Mouse (Mus musculus): ENCODE data around the gene Hand2.

Gene Hand2

DNA sequence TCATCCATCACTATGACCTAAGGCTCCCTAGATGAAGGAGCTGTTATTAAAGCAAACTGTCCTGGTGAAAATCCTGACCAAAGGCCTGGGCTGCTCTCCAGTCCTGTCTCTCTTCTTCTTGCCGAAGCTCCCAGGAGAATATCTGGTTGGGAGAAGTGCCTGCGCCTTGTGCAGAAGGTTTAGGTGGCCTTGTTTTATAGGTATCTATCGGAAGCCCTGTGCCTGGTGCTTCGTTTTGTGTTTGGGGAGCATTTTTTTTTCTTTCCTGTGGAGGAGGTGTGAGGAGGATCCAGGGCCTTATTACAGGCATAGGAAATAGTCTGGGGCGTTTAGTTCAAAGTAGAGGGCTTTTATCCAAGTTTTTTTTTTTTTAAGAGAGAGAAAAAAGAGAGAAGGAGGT lies 3.9 kb downstream of the Hand2 start:
- no peak for DNase-seq (ENCODE audit: low read depth)

DNA sequence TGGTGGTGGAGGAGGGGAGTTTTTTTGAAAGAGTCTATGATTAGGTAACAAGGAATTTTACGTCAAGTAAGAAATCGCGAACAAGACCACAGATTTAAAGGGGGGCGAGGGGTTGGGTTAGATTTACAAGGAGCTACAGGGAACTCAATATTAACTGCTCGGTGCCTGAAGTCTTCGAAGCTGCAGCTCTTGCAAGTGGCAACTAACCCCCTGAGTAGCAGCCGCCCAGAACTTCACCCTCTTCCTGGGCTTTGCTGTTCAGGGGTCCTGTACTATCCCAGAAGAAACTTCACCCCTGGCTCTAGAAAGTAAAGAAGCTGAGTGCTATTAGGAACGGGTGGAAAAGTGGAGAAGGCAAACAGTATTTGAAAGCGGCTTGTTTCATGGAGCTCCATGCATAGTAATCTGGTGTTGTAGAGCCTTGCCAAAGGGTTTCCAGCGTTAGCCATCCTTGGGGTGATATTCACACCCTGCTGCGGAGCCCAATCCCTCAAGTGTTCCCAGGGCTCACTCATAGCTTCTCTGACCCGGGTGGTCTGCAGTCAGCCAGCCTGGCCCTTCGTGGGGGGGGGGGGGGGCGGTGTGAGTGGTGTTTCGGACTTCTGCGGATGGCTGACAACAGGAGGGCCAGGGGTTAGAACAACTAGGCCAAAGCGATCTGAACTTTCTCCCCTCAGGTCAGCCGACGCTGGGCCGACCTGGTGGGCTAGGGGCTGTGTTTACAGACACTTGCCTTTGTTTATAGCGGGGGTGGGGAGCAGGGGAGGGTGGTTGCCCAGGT lies 4.5 kb downstream of the Hand2 start:
- no peak for DNase-seq (ENCODE audit: low read depth)

DNA sequence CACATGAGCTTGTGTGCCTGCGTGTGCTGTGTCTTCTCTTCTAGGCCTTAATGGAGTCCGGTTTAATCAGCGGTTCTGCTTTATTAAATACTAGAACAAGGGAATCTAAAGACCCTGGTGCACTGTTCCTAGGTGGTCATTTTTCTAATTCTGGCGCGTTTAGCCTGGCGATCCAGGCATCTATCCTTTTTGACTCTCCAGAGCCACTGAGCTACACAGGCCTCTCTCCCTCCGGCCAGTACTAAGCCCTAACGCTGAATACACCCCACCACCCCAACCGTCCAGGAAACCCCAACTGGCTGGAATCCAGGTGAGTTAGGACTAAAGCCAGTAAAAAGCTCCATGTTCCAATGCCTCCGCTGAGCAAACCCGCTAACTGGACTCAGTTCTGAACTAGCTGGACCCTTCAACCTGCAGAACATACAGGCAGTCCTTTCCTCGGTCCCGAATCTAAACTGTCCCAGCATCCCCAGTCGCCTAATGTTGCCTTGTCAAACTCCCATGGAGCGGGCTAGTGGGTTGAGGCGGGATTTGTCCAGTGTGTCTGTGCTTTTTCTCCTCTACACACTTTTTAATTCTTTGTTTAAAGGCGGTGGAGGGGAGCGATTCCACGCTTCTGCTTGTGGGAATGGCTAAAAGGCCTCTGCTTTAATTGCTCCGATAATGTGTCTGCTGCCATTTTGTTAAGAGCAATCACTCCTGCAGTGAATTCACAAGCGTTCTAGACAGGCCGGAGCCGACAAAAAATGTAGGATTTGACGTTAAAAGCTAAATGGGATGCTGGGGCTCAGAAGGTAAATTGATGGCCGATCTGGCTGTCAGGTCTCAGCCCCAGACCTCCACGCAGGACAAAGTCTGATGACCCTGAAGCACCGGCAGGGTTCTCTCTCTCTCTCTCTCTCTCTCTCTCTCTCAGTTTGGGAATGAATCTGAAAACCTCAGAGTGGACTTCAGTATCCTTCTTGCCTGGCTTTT lies 5.6 kb downstream of the Hand2 start:
- DNase-seq (ENCODE audit: low read depth), result no peak

DNA sequence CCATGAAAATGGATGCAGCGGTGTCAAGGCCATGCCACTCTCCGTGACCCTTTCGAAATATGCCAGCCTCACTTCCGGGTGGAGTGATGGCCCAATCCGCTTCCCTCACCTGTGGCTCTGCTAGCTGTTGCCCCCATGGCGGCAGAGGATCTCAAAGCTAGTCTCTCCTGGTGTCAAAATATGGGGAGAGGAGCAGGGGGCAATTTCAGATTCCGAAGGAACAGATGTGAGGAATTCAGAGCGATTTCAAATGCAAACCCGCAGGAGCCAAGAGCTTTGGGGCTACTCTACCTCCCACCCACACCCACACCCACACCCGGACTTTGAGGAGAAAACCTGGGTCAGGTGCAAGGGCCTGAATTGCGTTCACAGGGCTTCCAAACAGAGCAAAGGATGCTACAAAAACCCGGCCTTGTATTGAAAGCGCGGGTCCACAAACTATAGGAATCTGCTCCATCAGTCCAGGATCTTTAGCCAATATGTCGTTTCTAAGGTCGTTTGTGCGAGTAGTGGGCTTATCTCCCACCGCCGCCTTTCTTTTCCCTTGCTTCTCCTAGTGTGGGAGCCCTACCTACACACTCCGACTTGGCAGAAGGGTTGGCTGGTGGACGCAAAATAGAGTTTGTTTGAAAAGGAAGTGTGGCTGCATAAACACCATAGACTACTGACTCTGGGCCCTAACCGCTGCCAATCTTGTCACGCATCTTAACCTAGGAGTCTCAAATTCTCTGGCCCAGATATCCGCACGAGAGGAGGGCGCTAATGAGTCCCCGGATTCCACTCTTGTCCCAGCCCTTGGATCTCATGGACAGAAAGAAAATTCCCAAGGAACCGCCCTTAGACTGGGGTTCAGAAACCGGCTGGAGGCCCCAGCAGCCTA lies 6.7 kb downstream of the Hand2 start:
- no peak for DNase-seq (ENCODE audit: low read depth)

DNA sequence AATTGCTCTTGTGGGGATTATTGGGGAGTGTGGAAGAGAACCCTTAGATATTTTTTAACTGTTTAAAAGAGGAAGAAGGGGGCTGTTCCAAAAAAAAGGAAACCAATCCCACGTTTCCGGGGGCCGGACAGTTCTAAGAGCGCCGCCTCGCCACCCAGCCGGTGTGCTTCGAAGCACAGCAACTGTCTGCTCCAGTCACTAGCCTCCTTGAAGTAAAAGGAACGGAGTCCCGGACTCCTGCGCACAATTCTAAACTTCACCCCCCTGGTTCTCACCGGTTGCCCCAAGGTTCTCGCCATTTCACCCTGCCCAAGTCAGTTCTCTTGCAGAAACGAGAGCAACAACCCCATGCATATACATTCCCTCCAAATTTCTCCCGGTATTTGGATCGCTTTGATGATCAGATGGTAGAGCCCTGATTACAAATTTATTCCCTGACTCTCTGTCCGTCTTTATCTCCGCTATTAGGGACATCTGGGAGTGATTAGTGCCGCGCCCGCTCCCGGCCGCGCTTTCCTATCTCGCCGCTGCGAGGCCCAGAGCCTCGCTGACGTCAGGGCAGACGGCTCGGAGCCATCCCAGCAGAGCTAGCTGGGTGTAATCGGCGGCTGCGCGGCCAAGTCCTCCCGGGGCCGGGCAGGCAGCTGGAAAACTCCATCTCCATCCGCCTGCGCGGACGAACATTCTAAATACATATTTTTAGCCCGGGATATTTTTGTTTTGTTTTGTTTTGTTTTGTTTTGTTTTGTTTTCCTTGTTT lies 7.6 kb downstream of the Hand2 start:
- DNase-seq (ENCODE audit: low read depth), result no peak

DNA sequence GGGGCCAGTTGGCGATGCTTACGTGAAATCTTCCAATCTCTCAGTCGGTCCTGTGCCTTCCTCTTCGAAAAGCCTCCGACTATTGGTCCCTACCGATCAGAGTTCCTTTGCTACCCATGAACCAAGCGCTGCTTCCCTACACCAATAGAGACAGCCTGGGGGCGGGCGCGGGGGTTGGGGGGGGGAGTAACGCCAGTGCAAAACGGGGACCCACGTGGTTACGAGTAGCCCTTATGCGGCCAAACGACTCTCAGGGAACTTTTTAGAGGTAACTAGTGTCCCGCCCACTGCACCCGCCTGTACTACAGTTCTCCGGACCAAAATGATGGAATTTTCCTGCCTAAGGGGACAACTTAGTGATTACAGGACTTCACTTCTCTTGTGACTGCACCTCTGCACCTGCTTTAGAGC lies 8.2 kb downstream of the Hand2 start:
- no peak for DNase-seq (ENCODE audit: low read depth)

DNA sequence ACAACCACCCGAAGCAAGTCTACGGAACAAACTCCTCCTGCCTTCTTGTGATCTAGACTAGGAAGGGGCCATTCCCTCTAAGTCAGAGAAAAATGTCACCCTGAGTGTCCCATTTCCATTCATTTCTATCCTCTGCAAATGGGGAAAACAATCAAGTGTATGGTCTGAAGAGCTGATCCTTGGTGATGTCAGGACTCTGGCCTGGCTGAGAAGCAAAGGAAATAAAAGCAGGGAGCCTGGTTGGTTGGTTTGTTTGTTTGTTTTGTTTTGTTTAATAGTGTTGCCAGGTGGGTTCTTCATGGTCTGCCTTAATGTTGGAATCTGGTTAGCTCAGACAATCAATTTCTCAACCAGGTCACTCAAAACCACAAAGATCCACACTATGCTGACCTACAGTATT lies 9.3 kb downstream of the Hand2 start:
- no peak for DNase-seq (ENCODE audit: low read depth)

DNA sequence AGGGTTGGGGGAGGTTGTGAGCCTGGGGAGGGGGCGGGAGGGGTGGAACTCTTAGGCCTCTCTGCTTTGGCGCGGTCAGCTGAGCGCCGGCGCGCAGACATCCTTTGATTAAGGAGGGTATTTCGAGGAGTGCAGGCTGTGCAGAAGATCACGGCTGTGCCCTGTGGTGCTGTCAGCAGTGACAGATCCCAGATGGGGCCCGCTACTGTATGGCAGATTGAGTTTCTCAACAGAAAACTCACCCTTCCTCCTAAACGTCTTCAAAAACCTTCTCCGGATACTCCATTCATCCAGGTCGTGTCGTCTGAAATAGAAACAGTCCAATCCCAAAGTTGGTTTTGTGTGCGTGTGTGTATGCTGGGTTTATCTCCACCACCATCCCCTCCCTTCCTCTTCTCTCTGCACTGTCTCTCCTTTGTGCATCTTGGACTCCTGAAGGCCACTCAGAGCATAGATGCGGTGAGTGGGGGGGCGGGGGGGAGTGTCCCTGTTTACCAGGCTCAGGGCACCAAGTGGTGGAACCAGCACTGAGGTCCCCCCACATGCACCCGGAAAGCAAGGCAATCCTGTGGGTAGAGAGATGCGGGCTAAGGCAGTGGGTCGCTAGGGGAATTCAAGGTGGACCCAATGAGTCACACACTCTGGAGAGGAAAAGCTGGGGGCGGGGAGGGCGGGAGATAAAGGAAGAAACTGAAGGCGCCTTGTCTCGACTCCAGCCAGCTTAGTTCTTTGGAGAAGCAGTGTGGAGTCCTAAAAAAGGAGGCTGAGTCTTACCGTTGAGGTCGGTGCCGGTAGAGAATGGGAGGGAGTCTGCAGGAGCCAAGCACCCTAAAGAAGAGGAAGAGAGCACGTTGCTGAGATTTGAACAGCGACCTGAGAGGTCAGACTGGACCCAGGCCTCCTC lies 11.2 kb downstream of the Hand2 start:
- no peak for DNase-seq (ENCODE audit: low read depth)

DNA sequence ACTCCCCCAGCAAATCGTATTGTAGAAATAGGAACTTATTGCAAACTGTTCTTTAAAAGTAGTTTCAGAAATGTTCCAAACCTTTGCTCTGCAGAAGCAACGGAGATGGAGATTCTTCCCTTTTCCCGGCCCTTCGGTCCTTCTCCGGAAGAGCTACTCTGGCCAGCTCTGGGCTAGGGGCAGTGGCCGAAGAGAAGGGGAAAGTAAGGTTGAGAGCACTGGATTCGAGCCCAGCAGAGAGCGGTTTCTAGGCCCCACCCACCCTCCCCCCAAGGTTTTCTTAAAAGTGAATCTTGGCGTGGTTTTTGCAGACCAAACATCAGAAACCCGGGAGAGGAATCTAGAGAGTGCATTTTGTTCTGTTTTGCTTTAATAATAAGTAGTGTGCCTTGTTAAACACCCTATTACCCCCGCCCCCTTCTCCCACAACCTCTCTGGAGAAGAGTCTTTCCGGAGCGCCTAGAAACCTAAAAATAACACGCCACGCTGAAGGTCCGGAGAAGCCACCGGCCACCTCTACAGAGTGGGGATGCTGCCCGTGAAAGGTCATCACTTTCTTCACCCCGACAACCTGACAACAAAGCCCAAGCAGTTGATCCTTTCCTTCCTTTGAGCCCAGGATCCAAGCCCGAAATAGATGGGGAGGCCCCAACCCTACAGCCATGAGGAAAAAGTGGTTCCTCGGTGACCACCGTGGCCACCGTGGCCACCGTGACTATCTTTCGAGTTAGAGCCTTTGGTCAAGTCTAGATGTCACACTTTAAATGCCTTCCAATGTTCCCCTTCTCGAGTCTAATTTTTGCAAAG lies 12.1 kb downstream of the Hand2 start:
- no peak for DNase-seq (ENCODE audit: low read depth)

DNA sequence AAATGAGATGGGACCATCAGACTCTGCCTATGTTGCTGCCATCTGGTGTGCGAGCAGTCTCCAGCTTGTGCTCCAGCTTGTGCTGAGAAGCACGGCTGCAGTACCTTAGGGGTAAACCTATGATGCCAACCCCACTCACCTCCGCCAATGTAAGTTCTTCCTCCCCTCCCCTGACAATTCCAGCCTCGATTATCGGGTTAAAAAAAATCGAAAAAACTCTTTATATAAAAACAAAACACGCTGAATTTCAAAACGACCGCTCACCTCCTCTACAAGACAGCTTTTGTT lies 12.6 kb downstream of the Hand2 start:
- DNase-seq (ENCODE audit: low read depth), result no peak

DNA sequence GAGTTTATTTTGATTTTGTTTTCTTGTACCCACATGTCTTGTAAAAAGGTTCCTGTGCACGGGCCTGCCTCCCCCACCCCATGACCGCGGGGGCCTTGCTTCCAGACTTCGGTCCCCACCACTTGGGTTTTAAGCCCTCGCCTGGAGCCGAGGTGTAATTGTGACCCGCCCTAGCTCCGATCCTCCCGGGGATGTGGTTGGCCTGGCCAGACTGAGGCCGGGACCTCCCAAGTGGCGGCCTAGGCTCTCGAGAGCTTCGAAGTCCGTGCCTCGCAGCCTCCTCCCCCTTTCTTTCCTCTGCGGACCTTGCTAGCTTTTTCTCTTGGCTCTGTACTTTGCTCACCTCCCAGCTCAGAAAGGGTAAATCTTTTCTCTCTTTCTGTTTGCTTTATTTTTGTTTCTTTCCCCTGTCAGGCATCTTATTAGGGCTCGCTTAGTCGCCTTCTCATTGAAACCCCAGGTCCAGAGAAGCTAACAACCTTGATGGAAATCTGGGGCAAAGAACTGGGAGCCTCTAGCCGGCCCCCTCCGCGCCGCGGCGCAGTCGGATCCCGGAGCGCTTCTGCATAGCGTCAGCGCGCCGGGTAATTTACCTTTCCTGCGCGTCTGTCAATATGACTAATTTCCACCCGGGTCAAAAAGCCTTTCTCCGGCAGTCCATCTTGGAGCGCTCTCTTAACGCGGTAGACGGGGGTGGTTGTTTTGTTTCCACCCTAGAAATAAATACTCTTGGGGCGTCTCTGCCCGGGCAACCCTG lies 13.2 kb downstream of the Hand2 start:
- DNase-seq (ENCODE audit: low read depth), result no peak

DNA sequence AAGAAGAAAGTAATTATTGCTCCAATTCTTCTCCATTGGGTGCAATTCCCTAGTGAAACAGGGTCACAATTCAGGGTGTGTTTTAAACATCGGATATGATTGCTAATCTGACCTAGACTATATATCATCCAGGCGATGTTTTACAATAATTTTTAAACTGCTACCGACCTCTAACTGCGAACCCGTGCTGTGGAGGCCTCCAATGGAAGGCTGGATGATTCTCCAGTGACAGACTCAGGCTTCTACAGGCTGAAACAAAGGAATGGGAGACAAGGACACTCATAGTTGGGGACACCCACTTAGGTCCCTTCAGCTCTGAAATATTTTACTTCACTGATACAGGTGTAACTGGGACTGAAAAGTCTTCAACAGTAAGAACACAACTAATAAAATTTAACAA lies 13.9 kb downstream of the Hand2 start:
- DNase-seq (ENCODE audit: low read depth), result no peak

DNA sequence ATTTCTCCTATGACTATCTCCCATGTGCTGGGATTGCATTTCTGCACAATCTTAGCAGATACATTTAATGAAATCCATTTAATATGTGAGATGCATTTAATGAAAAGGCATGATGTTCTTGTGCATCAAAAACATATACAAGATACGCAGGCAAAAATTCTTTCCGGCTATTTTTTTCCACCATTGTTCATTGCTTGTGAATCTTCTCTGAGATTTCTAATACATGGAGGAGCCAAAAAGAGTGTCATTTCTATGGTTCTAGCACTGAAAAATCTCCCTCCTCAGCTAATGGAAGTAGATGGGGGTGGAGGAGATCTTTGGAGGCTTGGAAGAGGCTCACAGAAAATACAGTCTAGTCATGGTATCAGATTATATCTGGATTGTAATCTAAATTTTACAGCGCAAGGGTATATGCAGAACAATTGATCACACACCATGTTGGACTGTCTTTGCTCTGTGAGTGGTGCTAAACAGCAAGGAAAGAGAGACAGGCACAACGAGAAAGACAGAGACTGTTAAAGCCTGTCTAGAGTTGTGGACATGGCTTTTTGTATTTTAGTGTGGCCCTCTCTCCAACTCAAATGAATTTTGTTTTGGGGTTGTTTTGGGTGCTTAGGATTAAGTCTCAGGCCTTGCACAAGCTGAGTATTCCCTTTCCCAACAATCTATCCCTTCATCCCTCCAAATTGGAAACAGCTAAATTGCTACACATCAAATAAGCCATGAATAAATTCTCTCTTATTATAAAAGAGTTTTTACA lies 16.7 kb downstream of the Hand2 start:
- DNase-seq (ENCODE audit: low read depth), result no peak

DNA sequence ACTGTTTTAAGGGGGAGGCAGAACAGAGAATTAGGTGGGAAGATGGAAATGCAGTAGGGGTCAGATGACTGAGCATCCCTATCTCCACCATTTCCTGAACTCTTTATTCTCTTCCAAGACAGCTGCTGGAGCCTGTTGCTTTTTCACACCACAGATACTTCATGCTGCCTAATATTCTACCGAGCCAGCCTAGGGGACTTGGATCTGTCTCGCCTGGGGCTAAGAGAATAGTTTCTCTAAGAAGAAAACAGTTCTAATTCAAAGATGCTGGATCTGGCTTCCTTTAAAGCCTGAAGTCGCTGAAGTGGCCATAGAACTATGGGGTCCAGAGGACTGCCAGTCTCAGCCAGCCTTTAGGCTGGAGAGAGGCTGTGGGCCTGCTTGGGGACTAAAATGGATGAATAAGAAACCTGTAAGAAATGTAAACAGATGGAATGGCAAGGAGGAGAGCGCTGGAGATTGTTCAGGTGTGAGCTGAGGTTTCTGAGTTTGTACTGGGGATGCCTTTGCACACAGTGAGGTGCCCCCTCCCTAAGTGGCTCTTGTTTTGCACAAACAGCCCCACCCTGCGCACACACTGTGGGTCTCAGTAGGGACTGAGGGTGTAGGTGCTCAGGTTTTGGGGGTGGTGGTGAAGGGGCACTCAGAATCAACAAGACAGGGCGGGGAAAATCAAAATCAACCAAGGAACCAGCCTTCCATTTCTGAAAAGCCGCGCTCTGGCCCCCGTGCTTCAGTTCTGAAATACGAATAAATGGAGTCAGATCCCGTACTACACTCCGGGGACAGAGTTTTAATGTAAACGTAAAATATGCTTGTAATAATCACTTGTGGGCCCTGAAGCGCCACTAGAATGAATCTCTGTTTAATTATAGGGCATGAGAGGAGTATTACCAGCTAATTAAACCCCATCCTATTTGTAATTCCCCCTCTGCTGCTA lies 19.2 kb downstream of the Hand2 start:
- DNase-seq (ENCODE audit: low read depth), result no peak

DNA sequence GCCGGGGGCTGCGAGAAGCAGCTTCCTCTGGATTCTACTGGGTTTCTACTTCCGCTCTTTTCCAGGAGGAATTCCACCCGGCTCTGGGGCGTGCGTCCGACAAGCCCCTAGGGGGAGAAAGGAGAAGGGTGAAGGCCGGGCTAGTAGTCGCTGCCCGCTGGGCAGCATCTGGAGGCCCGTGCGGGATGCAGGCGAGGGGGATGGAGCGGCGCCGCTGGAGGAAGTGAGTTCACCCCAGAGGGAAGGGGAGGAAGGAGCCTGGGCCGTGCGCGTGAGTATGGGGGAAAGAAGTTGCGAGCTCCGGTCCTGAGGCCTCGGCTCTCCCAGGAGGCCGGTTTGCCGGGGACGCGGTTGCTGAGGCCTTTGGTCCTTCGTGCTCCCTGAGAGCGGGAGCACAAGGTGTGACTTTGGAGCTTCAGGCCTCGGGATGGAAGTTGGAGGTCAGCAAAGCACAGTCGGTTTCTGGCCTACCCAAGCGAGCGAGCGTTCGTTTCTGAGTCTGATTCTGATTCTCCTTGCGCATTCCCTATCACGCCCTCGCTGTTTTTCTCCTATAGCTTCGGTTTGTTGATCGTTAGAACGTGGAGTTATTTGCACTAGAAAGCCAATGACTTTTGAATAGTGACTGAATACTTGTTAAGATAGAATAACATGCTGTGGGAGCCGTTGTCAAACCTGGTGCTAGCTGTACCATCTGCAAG lies 20.2 kb downstream of the Hand2 start:
- DNase-seq (ENCODE audit: low read depth), result no peak

DNA sequence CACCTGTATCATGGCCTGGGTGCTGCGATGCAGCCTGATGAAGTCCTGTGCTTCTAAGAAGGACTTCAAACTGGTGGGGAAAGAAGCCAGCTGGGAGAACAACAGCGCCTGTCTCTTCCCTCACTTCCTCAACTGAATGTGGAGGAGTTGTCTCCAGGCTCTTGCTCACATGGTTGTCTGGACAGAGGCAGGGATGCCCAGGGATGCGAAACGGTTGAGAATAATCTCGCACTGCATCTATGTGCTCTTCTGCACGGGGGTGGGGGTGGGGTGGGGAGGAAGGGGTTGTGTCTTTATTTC lies 20.7 kb downstream of the Hand2 start:
- no peak for DNase-seq (ENCODE audit: low read depth)

Data from 416B (cell line).